Mouse (Mus musculus) intestine, postnatal 0 days (tissue): ENCODE results near the gene Frmd6. TPM values are rescaled to one million over a fixed set of nuclear protein-coding genes. Genes with fewer than 3 reads are reported as not detected.

Experiments used
- ATAC-seq: fragments of 200-750 bp; cut with Nextera tagmentation; 2 replicates; pipeline ENCODE4 v1.8.0; 2017; ENCODE audit warnings: mild to moderate bottlenecking, moderate TSS enrichment, moderate library complexity
- H3K27ac ChIP-seq: fragments of 300-500 bp; sonication (generic); 2 replicates; pipeline ENCODE4 v1.5.1; 2014; ENCODE audit warnings: mild to moderate bottlenecking, low read depth, low read length, moderate library complexity
- H3K27me3 ChIP-seq: fragments of 300-500 bp; sonication (generic); replicated peaks from 2 replicates; pipeline ENCODE4 v1.6.1; 2014; ENCODE audit warnings: low read length, mixed read lengths; ENCODE audit not compliant: control insufficient read depth, insufficient read depth
- H3K36me3 ChIP-seq: fragments of 300-500 bp; sonication (generic); 2 replicates; pipeline ENCODE4 v1.6.1; 2014; ENCODE audit warnings: mild to moderate bottlenecking, moderate library complexity; ENCODE audit not compliant: control insufficient read depth, insufficient read depth
- H3K4me1 ChIP-seq: fragments of 300-500 bp; sonication (generic); replicated peaks from 2 replicates; pipeline ENCODE4 v1.6.1; 2014; ENCODE audit warnings: antibody characterized with exemption, low read length, mixed read lengths; ENCODE audit not compliant: control insufficient read depth, insufficient read depth
- H3K4me2 ChIP-seq: fragments of 300-500 bp; sonication (generic); replicated peaks from 2 replicates; pipeline ENCODE4 v1.6.1; 2014; ENCODE audit warnings: low read depth, mild to moderate bottlenecking, moderate library complexity
- H3K4me3 ChIP-seq: fragments of 300-500 bp; sonication (generic); 2 replicates; pipeline ENCODE4 v1.5.1; 2014; ENCODE audit warnings: low read depth, low read length
- H3K9ac ChIP-seq: fragments of 300-500 bp; sonication (generic); 2 replicates; pipeline ENCODE4 v1.6.1; 2014; ENCODE audit warnings: mild to moderate bottlenecking, low read depth, low read length
- H3K9me3 ChIP-seq: fragments of 300-500 bp; sonication (generic); 2 replicates; pipeline ENCODE4 v1.6.1; 2016; ENCODE audit warnings: mixed run types; ENCODE audit not compliant: control insufficient read depth
- CTCF ChIP-seq: sonication (generic); IDR thresholded peaks from 2 replicates; pipeline ENCODE4 v1.5.1; 2016; ENCODE audit warnings: low read depth, mild to moderate bottlenecking, control low read depth, antibody characterized with exemption, moderate library complexity
- WGBS: fragments of 180-500 bp; shearing (Covaris S2); extraction: QIAGEN DNeasy Blood & Tissue Kit; methylation state at CpG from one replicate; pipeline ENCODE4 v1.1.7; 2014; 5-methylcytosine and 5-hydroxymethylcytosine counted together
- polyA plus RNA-seq: library from polyadenylated mRNA; unstranded; fragments of >200 nt; fragmentation: Nextera tagmentation; extraction: Ambion mirVana; gene quantifications from 2 replicates; pipeline ENCODE4 v1.2.1, GENCODE M21; 2015

The Frmd6 gene
- polyA plus RNA-seq, 1 experiment from 2014 or later = 5.9 TPM

DNA sequence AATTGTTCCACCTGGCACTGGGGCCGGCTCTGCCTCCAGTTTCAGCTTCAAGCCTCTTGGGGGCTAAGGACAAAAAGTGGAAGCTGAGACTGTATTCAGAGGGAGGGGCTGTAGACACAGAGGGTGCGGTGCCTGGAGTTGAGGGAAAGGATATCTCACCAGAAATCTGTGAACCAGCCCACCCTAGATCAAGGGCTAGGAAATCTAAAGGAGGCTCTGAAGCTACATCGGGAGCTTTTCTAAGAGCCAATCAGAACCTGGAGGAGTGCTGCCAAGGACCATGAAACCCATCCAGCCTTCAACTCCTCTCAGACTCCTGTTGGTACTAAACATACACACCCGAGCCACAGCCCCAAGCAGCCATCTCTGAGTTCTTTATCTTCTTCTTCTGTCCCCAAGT lies 82.8 kb downstream of the Frmd6 start:
- Histone ChIP-seq H3K27me3 (no peaks in the 10 kb centered on the region), H3K36me3 (no peaks in the 10 kb centered on the region), H3K9me3 (no peaks in the 10 kb centered on the region), H3K4me3 (no peak overlapping the region), H3K4me1 (no peaks in the 10 kb centered on the region), H3K9ac (no peak overlapping the region), H3K4me2 (no peak overlapping the region), H3K27ac (no peak overlapping the region)
- 68% methylated on average over 4 of the region's 4 CpGs for WGBS
- ATAC-seq = no peak
- TF ChIP-seq CTCF = no peak

DNA sequence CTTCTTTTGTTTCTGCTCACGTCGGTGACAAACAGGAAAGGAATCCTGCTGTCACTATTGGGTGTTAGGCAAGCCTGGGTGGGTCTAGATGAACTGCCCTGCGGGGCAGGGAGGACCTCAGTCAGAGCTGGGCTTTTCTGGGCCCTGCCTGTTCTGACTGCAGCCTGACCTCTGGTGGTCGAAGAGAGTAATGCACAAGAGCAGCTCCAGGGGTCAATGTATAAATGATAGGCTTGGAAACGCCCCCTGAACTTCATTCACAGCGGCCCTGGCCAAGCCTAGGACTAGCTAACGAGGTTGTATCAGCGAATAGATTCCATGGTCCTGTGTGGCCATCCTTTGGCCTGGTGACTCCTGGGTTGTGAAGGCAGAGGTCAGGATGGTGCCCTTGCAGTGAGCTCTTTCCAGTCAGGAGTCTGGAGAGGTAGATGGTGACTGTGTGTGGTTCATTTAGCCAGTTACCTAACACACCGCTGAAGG lies 85.0 kb downstream of the Frmd6 start:
- no peaks in the 10 kb centered on the region for H3K9me3 ChIP-seq
- peak; percentile 91 for TF ChIP-seq CTCF
- 8% methylated on average over 9 of the region's 9 CpGs for WGBS
- no peak overlapping the region for H3K4me3 ChIP-seq
- no peak overlapping the region for H3K27ac ChIP-seq
- no peaks in the 10 kb centered on the region for H3K27me3 ChIP-seq
- H3K36me3 ChIP-seq = no peaks in the 10 kb centered on the region
- no peaks in the 10 kb centered on the region for H3K4me1 ChIP-seq
- ATAC-seq = peak; percentile 35; the same call in 1 of the 2 replicates
- H3K9ac ChIP-seq = no peak overlapping the region
- H3K4me2 ChIP-seq = no peak overlapping the region

DNA sequence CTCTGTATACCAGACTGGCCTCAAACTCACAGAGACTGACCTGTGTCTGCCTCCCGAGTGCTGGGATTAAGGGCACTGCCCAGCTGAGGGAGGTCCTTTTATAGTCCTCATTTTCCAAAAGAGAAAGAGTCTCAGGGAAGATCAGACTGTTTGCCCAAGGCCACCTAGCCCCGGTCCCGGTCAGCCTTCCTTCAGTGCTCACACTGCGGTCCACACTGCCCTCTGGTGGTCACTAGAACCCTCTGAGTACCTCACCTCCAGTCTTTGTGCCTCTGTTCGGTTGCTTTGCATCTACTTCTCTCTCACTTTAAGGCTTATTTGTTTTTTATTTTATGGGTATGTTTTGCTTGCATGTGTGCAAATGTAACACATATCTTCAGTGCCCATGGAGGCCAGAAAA lies 85.7 kb downstream of the Frmd6 start:
- no peak overlapping the region for H3K4me3 ChIP-seq
- peak; percentile 54; the same call in 1 of the 2 replicates for ATAC-seq
- no peaks in the 10 kb centered on the region for H3K36me3 ChIP-seq
- H3K4me1 ChIP-seq = no peaks in the 10 kb centered on the region
- H3K27me3 ChIP-seq = no peaks in the 10 kb centered on the region
- no peaks in the 10 kb centered on the region for H3K9me3 ChIP-seq
- TF ChIP-seq CTCF = peak; percentile 97
- H3K9ac ChIP-seq = no peak overlapping the region
- H3K27ac ChIP-seq = no peak overlapping the region
- WGBS = 9% methylated on average over 5 of the region's 5 CpGs
- 0 out of 2 replicates have a peak overlapping the region, but pooled peaks have one; percentile 0 for H3K4me2 ChIP-seq

DNA sequence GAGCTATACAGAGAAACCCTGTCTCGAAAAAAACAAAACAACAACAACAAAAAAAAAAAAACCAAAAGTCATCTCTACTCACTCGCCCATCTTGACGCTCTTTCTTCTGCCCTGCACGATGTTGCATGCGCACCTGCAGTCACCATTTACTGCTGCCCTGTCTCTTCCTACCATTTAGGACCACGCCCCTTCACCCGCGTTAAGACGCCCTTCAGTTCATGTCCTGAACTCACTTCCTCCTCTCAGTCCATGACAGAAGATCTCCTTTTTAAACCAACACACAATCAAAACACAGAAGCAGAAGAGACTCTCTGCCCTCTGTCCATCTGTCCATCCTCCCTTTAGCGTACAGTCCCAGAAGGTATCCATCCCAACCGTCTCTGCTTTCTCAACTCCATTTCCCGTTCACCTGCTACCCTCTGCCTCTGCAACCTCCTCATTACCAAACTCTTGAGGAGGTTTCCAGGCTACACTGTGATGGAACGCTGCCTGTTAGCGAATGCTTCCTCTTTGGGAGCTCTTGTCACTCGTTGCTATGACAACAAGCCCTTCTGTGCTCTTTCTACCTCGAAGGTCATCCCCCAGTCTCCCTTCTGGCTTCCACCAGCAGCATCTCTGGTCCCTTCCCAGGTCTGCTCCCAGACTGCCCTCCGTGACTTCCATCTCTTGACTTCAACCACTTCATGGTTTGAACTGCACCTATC lies 86.5 kb downstream of the Frmd6 start:
- H3K4me2 ChIP-seq = no peak overlapping the region
- H3K27ac ChIP-seq = no peak overlapping the region
- no peak overlapping the region for H3K4me3 ChIP-seq
- H3K9me3 ChIP-seq = no peaks in the 10 kb centered on the region
- H3K9ac ChIP-seq = no peak overlapping the region
- 68% methylated on average over 17 of the region's 17 CpGs for WGBS
- no peak for TF ChIP-seq CTCF
- H3K27me3 ChIP-seq = no peaks in the 10 kb centered on the region
- H3K4me1 ChIP-seq = no peaks in the 10 kb centered on the region
- H3K36me3 ChIP-seq = no peaks in the 10 kb centered on the region
- no peak for ATAC-seq

DNA sequence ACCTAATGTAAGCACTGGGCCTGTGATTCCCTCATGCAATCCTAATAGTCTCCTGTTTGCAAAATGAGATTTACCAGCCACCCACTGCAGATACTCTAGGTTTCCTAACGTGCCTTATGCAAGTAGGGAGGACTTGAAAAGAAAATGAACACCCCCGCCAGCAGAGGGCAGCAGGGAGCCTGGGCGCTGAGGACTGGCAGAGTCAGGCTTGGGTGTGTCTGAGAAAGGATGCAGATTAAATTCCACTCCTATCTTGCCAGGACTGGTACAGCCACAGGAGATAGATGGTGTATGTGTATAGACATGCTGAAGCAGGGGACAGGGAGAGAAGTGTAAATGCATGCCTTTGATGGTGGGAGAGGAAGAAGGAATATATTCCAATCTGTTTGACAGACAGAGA lies 88.1 kb downstream of the Frmd6 start:
- 45% methylated on average over 3 of the region's 3 CpGs for WGBS
- Histone ChIP-seq H3K4me3 (no peak overlapping the region), H3K27me3 (no peaks in the 10 kb centered on the region), H3K4me2 (no peak overlapping the region), H3K27ac (no peak overlapping the region), H3K36me3 (no peaks in the 10 kb centered on the region), H3K9me3 (no peaks in the 10 kb centered on the region), H3K4me1 (no peaks in the 10 kb centered on the region), H3K9ac (no peak overlapping the region)
- peak; percentile 37; the same call in 1 of the 2 replicates for ATAC-seq
- peak; percentile 90 for TF ChIP-seq CTCF

DNA sequence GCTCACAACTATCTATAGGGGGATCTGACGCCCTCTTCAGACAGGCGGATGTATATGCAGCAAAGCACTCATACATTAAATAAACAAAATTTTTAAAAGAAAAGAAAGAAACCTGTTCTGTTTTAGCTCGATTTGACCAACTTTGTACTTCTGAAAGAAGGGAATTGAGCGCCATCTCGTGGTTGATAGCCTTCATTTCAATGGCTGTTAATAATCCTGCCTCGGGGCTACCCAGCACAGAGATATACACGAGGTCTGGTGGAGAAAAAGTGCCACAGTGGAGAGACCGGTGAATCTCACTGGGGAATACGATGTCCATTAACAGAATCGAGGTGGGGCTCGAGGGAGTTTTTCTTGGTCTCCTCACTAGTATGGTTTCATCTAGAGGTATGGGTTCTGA lies 89.1 kb downstream of the Frmd6 start:
- 49% methylated on average over 11 of the region's 11 CpGs for WGBS
- ATAC-seq = no peak
- H3K9me3 ChIP-seq = no peaks in the 10 kb centered on the region
- no peak overlapping the region for H3K4me2 ChIP-seq
- H3K4me1 ChIP-seq = no peaks in the 10 kb centered on the region
- no peaks in the 10 kb centered on the region for H3K36me3 ChIP-seq
- no peak overlapping the region for H3K4me3 ChIP-seq
- no peak overlapping the region for H3K27ac ChIP-seq
- no peak overlapping the region for H3K9ac ChIP-seq
- TF ChIP-seq CTCF = peak; percentile 75
- H3K27me3 ChIP-seq = no peaks in the 10 kb centered on the region
